Mouse (Mus musculus) E14TG2a.4 (cell line): ENCODE results near the gene Tex12.
A peak's percentile ranks its signal among the peaks of the same experiment; 100 is the strongest.

Experiments
- CTCF ChIP-seq: conservative IDR thresholded peaks from 2 replicates; pipeline ENCODE4 v1.5.1; 2014; ENCODE audit warnings: low read length
- NANOG ChIP-seq: IDR thresholded peaks from 2 replicates; pipeline ENCODE4 v1.6.1; 2014; ENCODE audit warnings: borderline replicate concordance, low read length, mixed read lengths
- POU5F1 ChIP-seq: IDR thresholded peaks from 2 replicates; pipeline ENCODE4 v1.6.1; 2014; ENCODE audit warnings: low read length, borderline replicate concordance

DNA sequence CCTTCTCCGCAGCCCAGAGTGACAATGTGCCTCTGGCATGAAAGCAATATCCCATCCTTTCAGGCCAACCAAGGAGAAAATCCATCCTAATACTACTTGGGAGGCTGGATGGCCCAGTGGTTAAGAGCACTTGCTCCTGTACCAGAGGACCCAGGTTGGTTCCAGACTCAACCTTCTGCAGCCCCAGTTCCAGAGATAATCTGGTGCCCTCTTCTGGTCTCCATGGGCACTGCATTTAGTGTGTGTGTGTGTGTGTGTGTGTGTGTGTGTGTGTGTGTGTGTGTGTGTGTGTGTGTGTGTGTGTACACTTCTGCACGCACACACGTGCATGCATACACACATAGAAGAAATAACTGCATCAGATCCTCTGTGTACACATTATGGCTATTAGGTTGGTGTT lies 32.4 kb upstream of the Tex12 start:
- TF ChIP-seq CTCF: peak; percentile 76
- TF ChIP-seq POU5F1: no peak
- no peak for TF ChIP-seq NANOG
